Mouse (Mus musculus) embryonic fibroblast, embryonic 13.5 days (primary cell): Measurements from ENCODE around the gene D10Jhu81e. TPM values are rescaled to one million over a fixed set of nuclear protein-coding genes. Genes with fewer than 3 reads are reported as not detected.
A peak's percentile ranks its signal among the peaks of the same experiment; 100 is the strongest.

Experiments
- H3K27ac ChIP-seq: 2 replicates; pipeline ENCODE4 v1.5.1; 2012; ENCODE audit warnings: low read length, control low read depth, inconsistent platforms; ENCODE audit not compliant: insufficient read depth
- H3K4me1 ChIP-seq: 2 replicates; pipeline ENCODE4 v1.6.1; 2011; ENCODE audit warnings: low read length; ENCODE audit not compliant: control insufficient read depth, insufficient read depth
- H3K4me3 ChIP-seq: 2 replicates; pipeline ENCODE4 v1.5.1; 2011; ENCODE audit warnings: mild to moderate bottlenecking, control low read depth, low read length; ENCODE audit not compliant: insufficient read depth
- CTCF ChIP-seq: IDR thresholded peaks from 2 replicates; pipeline ENCODE4 v1.5.1; 2011; ENCODE audit warnings: mild to moderate bottlenecking, control low read depth, low read length, moderate library complexity, borderline replicate concordance; ENCODE audit not compliant: insufficient read depth
- POLR2A ChIP-seq: IDR thresholded peaks from 2 replicates; pipeline ENCODE4 v1.6.1; 2011; ENCODE audit warnings: low read depth, mild to moderate bottlenecking, control low read depth, low read length, moderate library complexity
- polyA plus RNA-seq: library from polyadenylated mRNA; stranded (reverse); fragments of >200 nt; gene quantifications from 2 replicates; pipeline ENCODE4 v1.2.4, GENCODE M21; 2011; ENCODE audit warnings: low read depth; ENCODE audit not compliant: missing spikeins, insufficient read length

Gene D10Jhu81e
- polyA plus RNA-seq, 1 experiment: 28.8 TPM

DNA sequence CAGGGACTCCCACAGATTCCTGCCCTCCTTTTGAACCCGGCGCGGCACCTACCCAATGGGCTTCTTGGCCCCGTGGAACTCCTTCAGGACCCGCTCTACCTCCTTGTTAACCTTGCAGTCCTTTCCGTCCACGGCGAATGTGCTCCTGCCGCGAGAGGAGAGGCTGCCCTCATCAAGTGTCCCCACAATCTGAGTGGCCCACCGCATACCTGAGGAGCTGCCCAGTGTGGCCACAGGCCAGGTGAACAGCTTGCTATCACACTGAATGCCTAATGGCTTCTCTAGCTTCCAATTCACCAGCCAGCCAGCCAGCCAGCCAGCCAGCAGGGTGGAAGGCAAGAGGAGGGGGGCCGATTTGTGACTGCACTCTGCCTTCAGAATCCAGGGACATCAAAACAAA, 4.8 kb downstream of the D10Jhu81e start:
- Histone ChIP-seq H3K4me1 (0 out of 2 replicates have a peak, but pooled peaks cover 4% of the 10 kb centered on the region), H3K4me3 (no peak overlapping the region), H3K27ac (no peak overlapping the region)
- TF ChIP-seq CTCF (no peak), POLR2A (no peak)

DNA sequence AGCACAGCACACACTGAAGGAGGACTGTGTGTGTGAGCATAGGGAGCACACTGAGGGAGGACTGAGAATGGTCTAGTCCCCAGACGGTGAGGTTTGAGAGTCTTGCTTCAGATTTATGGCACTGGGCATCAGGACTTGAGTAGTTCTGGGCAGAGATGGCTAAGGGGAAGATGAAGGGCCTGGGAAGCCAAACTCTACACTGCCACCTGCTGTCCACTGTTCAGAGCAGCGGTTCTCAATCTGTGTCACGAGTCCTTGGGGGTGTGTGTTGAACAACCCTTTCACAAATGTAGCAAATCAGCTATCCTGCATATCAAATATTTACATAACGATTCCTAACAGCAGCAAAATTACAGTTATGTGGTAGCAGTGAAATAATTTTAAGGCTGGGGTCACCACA, 5.7 kb downstream of the D10Jhu81e start:
- no peak for TF ChIP-seq POLR2A
- TF ChIP-seq CTCF: peak; percentile 78; the same call in 1 of the 2 replicates
- Histone ChIP-seq H3K4me1 (0 out of 2 replicates have a peak, but pooled peaks cover 4% of the 10 kb centered on the region), H3K4me3 (no peak overlapping the region), H3K27ac (no peak overlapping the region)

DNA sequence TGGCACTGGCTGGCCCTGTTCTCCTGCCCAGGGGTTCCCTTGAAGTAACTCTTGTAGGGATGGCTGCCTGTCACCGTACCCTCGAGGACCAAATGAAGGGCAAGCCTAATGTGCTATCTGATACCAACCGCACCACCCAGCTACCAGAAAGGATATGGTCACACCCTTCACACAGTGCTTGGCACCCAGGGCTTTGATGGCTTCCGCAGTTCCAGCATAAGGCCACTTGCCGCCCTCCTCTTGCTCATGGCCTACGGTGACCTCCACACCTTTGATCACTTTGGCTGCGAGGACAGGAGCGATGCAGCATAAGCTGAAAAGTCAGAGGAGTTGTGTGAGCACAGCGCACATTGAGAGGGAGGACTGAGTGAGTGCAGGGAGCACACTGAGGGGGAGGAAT, 6.3 kb downstream of the D10Jhu81e start:
- Histone ChIP-seq H3K27ac (no peak overlapping the region), H3K4me1 (no peaks in the 10 kb centered on the region), H3K4me3 (no peak overlapping the region)
- TF ChIP-seq CTCF: no peak
- TF ChIP-seq POLR2A: no peak

DNA sequence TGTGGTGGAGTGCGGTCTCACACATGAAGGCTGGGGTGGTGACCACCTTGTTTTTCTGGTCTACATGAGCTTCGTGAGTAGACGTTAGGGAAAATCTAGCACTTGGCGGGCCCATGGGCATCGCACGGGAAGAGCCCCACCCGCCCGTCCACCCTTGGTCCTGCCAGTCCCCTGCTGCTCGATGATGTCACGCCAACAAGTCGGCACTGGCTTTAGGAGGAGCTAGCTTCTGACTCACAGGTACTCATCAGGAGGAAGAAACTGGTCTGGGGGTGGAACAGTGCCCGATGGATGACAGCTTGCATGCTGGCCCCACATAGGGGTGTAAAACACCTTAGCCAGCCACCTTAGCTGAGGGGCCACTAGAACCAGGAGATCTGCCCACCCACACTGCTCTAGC, 6.9 kb downstream of the D10Jhu81e start:
- Histone ChIP-seq H3K27ac (no peak overlapping the region), H3K4me3 (no peak overlapping the region), H3K4me1 (no peaks in the 10 kb centered on the region)
- TF ChIP-seq CTCF: no peak

DNA sequence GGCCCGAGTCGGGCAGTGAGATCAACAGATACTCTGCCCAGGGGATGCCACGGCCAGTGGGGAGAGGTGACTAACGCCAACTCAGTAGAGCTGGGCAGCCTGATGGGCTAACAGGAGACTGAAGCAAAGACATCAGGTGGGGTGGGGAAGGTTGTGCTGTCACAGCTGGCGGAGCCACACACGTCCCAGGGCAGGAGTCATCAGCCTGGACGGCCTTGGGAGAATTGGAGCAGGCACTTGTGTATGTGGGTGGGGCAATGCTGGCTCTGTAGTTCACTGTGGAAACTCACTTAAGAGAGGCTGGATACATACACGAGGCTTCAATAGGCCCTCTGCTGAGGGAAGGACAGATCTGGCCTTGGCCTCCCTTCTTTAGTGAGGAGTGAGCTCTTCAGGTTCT, 8.5 kb downstream of the D10Jhu81e start:
- Histone ChIP-seq H3K4me3 (no peak overlapping the region), H3K4me1 (no peaks in the 10 kb centered on the region), H3K27ac (no peak overlapping the region)
- TF ChIP-seq CTCF: no peak
- TF ChIP-seq POLR2A: no peak

DNA sequence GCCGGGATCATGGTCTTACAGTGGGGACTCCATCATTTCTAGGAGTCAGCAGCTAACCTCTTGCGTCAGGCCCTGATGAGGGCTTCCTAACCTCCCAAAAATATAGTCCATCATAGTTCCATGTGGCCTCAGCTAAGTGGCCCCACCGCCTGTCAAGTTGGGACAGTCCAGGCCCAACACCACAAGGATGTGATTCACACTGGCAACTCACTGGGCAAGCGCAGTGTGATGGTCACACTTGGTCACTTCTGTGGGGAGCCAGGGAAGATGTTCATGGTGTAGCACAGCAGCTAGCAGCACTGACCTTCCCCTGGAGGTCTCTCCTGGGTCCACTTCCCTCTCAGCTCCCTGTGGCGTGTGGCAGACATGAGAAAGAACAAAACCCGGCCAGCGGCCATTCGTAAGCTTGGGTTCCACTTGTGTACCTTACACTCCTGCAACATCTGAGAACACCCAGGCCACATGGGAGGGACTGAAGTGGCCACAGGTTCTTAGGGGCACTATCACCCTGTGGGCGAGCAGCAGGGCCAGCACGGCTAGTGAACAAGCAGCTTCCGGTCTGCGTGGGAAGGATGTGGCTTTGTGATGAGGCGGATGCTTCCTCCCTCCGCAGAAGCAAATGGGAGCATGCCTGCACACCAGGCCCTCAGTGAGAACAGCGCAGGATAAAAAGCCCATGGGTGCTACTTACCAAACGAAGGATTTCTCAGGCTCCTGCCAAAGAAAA, 9.1 kb downstream of the D10Jhu81e start:
- H3K4me1 ChIP-seq: no peaks in the 10 kb centered on the region
- no peak overlapping the region for H3K4me3 ChIP-seq
- no peak for TF ChIP-seq POLR2A
- no peak for TF ChIP-seq CTCF
- no peak overlapping the region for H3K27ac ChIP-seq

DNA sequence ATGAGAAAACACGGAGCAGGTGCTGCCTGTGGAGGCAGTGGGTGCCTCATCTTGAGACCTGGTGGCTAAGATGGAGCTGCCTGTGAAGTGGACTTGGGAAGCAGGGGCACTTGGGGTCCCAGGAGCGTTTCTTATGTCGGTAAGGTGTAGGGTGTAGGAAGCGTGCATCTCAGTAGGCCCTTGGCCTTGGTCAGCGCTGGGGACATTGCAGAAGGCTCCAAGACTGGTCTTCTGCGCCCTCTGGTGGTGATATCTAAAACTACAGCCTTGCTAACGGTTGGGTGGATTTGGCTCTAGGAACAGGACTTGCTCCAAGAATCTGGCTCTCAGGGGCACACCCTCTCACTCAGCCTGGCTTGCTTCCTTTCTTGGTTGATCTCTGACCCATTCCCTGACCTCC, 9.7 kb downstream of the D10Jhu81e start:
- Histone ChIP-seq H3K4me1 (no peaks in the 10 kb centered on the region), H3K27ac (no peak overlapping the region)
- TF ChIP-seq POLR2A: no peak
- TF ChIP-seq CTCF: peak; percentile 65

DNA sequence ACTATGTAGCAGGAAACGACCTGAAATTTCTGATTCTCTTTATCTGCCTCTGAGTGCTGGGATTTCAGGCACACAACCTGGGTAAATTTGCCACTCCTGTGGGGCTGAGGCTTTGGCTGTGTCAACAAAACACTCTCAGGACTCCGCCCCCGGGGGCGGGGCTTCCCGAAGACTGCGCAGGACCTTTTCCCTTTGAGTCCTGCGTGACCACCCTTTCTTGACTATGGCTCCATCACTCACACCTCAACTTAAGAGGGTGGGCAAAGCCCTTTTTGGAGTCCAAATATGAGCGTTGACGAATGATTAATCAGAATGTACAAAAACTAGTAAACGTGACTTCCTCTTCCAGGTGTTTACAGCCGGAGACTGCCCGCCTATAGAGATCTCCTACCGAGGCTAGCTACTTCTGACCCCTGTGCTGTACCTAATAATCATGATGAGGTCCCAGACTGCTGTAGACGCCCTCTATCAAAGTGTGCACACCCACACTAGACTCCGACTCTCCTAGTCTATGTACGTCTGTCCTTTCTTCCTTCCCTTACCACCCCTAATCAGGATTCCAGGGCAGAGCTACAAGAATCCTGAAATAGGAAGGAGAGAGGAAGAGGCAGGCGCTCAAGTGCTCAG, 10.2 kb downstream of the D10Jhu81e start:
- TF ChIP-seq CTCF (no peak), POLR2A (no peak)
- Histone ChIP-seq H3K4me3 (no peak overlapping the region), H3K4me1 (no peaks in the 10 kb centered on the region), H3K27ac (no peak overlapping the region)

More for the DNA sequence above, 9.7 kb downstream of the D10Jhu81e start:
- no peak overlapping the region for H3K4me3 ChIP-seq

DNA sequence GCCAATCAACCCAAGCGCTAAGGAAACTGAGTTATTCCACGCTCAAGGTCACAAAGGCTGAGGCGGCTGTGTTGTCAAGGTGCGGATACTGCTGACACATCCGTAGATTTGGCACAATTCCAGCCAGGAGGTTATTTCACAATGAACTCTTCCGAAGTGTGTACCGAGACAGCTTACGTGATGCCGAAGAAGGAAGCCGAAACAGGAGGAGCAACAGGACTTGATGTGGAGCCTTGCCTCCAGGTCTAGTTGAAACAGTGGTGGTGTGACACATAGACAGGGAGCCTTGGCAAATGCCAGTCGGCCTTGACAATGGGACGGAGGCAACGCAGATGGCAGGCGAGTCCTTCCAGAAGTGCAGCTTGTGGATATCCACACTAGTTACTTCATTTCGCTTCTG, 11.5 kb downstream of the D10Jhu81e start:
- Histone ChIP-seq H3K4me3 (no peak overlapping the region), H3K4me1 (no peaks in the 10 kb centered on the region)
- no peak for TF ChIP-seq POLR2A
- TF ChIP-seq CTCF: no peak

DNA sequence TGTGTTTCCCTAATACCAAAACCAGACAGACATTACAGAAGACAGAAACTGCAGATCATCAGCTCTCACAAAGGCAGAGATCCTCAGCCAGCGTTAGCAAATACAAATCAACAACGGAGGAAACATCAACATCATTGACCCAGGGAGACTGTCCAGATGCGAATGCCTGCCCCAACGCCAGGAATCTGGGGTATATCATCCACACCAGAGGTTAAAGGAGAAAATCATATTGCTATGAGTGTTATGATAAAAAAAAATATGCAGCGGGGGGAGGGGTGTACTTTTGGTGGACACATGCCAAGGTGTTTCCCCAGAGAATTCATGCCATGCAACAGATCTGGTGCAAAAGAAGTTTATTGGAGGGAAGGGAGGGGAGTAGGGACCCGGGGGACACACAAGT, 12.7 kb downstream of the D10Jhu81e start:
- Histone ChIP-seq H3K4me1 (no peaks in the 10 kb centered on the region), H3K27ac (no peak overlapping the region), H3K4me3 (no peak overlapping the region)
- TF ChIP-seq POLR2A (no peak), CTCF (no peak)

More for the DNA sequence above, 11.5 kb downstream of the D10Jhu81e start:
- no peak overlapping the region for H3K27ac ChIP-seq
